Mouse (Mus musculus) right cerebral cortex, postnatal 14 days (tissue): ENCODE measurements around the gene Sap30.
A peak's percentile ranks its signal among the peaks of the same experiment; 100 is the strongest.

ENCODE experiments used
- DNase-seq: peaks from one replicate; pipeline ENCODE4 v3.0.0; 2022

Gene Sap30

GRCm38 (mm10) chr8:57435768-57436436, 51.8 kb downstream of the Sap30 start:
- peak; percentile 70 for DNase-seq

GRCm38 (mm10) chr8:57432802-57433201, 54.9 kb downstream of the Sap30 start:
- DNase-seq = no peak
